Mouse (Mus musculus) A20 (cell line): ENCODE results near the gene 2010111I01Rik.

ENCODE experiments used
- DNase-seq: peaks from one replicate; pipeline ENCODE4 v3.0.0-alpha.2; 2011; ENCODE audit warnings: low read depth, low spot score

2010111I01Rik gene

GRCm38 (mm10) chr13:63242401-63243192 lies 277.9 kb downstream of the 2010111I01Rik start:
- no peak for DNase-seq

GRCm38 (mm10) chr13:63243586-63243985 lies 278.9 kb downstream of the 2010111I01Rik start:
- DNase-seq, result no peak

GRCm38 (mm10) chr13:63244425-63244824 lies 279.7 kb downstream of the 2010111I01Rik start:
- no peak for DNase-seq

- no peak for DNase-seq
Measured at GRCm38 (mm10) chr13:63245218-63245617, 280.5 kb downstream of the 2010111I01Rik start.

GRCm38 (mm10) chr13:63245812-63246211 lies 281.1 kb downstream of the 2010111I01Rik start:
- peak; percentile 27 for DNase-seq

GRCm38 (mm10) chr13:63246332-63246940 lies 281.7 kb downstream of the 2010111I01Rik start:
- DNase-seq, result peak; percentile 69

- no peak for DNase-seq
Measured at GRCm38 (mm10) chr13:63247041-63247440, 282.3 kb downstream of the 2010111I01Rik start.

GRCm38 (mm10) chr13:63247631-63248030 lies 282.9 kb downstream of the 2010111I01Rik start:
- DNase-seq, result no peak

GRCm38 (mm10) chr13:63248318-63248717 lies 283.6 kb downstream of the 2010111I01Rik start:
- no peak for DNase-seq

GRCm38 (mm10) chr13:63249171-63249570 lies 284.5 kb downstream of the 2010111I01Rik start:
- peak; percentile 80 for DNase-seq

- peak; percentile 73 for DNase-seq
Measured at GRCm38 (mm10) chr13:63249741-63250431, 285.2 kb downstream of the 2010111I01Rik start.

GRCm38 (mm10) chr13:63250441-63250980 lies 285.8 kb downstream of the 2010111I01Rik start:
- DNase-seq, result no peak

- no peak for DNase-seq
Measured at GRCm38 (mm10) chr13:63251118-63251889, 286.6 kb downstream of the 2010111I01Rik start.

GRCm38 (mm10) chr13:63252295-63253010 lies 287.8 kb downstream of the 2010111I01Rik start:
- no peak for DNase-seq

GRCm38 (mm10) chr13:63253147-63253546 lies 288.5 kb downstream of the 2010111I01Rik start:
- DNase-seq, result no peak

GRCm38 (mm10) chr13:63253886-63254636 lies 289.4 kb downstream of the 2010111I01Rik start:
- no peak for DNase-seq

GRCm38 (mm10) chr13:63255519-63256011 lies 290.9 kb downstream of the 2010111I01Rik start:
- no peak for DNase-seq

- DNase-seq, result no peak
Measured at GRCm38 (mm10) chr13:63256146-63256545, 291.5 kb downstream of the 2010111I01Rik start.

- DNase-seq, result no peak
Measured at GRCm38 (mm10) chr13:63256807-63257206, 292.1 kb downstream of the 2010111I01Rik start.

- no peak for DNase-seq
Measured at GRCm38 (mm10) chr13:63258167-63258582, 293.5 kb downstream of the 2010111I01Rik start.
